Mouse (Mus musculus) limb, embryonic 14.5 days (tissue): ENCODE data around the gene Chad. TPM values are rescaled to one million over a fixed set of nuclear protein-coding genes. Genes with fewer than 3 reads are reported as not detected.
A peak's percentile ranks its signal among the peaks of the same experiment; 100 is the strongest.

Source experiments
- ATAC-seq: fragments of 200-750 bp; cut with Nextera tagmentation; 2 replicates; pipeline ENCODE4 v1.8.0; 2017; ENCODE audit warnings: low read depth, moderate number of reproducible peaks, moderate TSS enrichment; ENCODE audit not compliant: low FRiP score
- DNase-seq: peaks from one replicate; pipeline ENCODE4 v3.0.0-alpha.2; 2015; ENCODE audit warnings: low spot score
- H3K27ac ChIP-seq: fragments of 300-500 bp; sonication (generic); replicated peaks from 2 replicates; pipeline ENCODE4 v1.5.1; 2014; ENCODE audit warnings: low read depth, mild to moderate bottlenecking, low read length, moderate library complexity, mixed read lengths
- H3K27me3 ChIP-seq: fragments of 300-500 bp; sonication (generic); 2 replicates; pipeline ENCODE4 v1.6.1; 2014; ENCODE audit warnings: low read length, mixed read lengths; ENCODE audit not compliant: control insufficient read depth, insufficient read depth
- H3K36me3 ChIP-seq: fragments of 300-500 bp; sonication (generic); 2 replicates; pipeline ENCODE4 v1.6.1; 2014; ENCODE audit warnings: mild to moderate bottlenecking, low read length, moderate library complexity, mixed read lengths; ENCODE audit not compliant: control insufficient read depth, insufficient read depth
- H3K4me1 ChIP-seq: fragments of 300-500 bp; sonication (generic); 2 replicates; pipeline ENCODE4 v1.6.1; 2014; ENCODE audit warnings: antibody characterized with exemption, low read length, mixed read lengths; ENCODE audit not compliant: control insufficient read depth, insufficient read depth
- H3K4me2 ChIP-seq: fragments of 300-500 bp; sonication (generic); replicated peaks from 2 replicates; pipeline ENCODE4 v1.6.1; 2014; ENCODE audit warnings: low read depth, mild to moderate bottlenecking, low read length, moderate library complexity; ENCODE audit not compliant: severe bottlenecking
- H3K4me3 ChIP-seq: fragments of 300-500 bp; sonication (generic); replicated peaks from 2 replicates; pipeline ENCODE4 v1.5.1; 2014; ENCODE audit warnings: low read length
- H3K9ac ChIP-seq: fragments of 300-500 bp; sonication (generic); 2 replicates; pipeline ENCODE4 v1.6.1; 2014; ENCODE audit warnings: mild to moderate bottlenecking, low read depth, low read length, moderate library complexity; ENCODE audit not compliant: severe bottlenecking
- H3K9me3 ChIP-seq: fragments of 300-500 bp; sonication (generic); 2 replicates; pipeline ENCODE4 v1.6.1; 2016; ENCODE audit warnings: low read length; ENCODE audit not compliant: control insufficient read depth
- POLR2A ChIP-seq: fragments of 200-500 bp; IDR thresholded peaks from 2 replicates; pipeline ENCODE4 v1.8.0; 2012; ENCODE audit warnings: inconsistent platforms, mild to moderate bottlenecking, moderate library complexity, borderline replicate concordance; ENCODE audit not compliant: insufficient read depth, insufficient read length; ENCODE audit errors: extremely low read depth
- WGBS: fragments of 180-500 bp; shearing (Covaris S2); extraction: QIAGEN DNeasy Blood & Tissue Kit; methylation state at CpG from one replicate; pipeline ENCODE4 v1.1.7; 2014; 5-methylcytosine and 5-hydroxymethylcytosine counted together
- polyA plus RNA-seq, 2 experiments: library from polyadenylated mRNA; depleted of rRNA in 1 of 2; stranded (reverse) in 1 of 2; unstranded in 1 of 2; fragments of >200 nt; fragmentation: Nextera tagmentation in 1 of 2; extraction: Ambion mirVana in 1 of 2; gene quantifications; 2 replicates each; pipeline versions ENCODE4 v1.2.1 to v1.2.3; 2012 to 2014

The Chad gene
- polyA plus RNA-seq (2012; rRNA removed) (29.5 and 47.5 TPM in 2 replicates), polyA plus RNA-seq (2014; fragmentation: Nextera tagmentation; extraction: Ambion mirVana) (17.0 and 18.2 TPM in 2 replicates)

- peak; percentile 41; the same call in 1 of the 2 replicates for ATAC-seq
- H3K9ac ChIP-seq: peak within 1 kb of the TSS; percentile 38
- WGBS: 5% methylated on average over 35 of the region's 35 CpGs
- H3K4me3 ChIP-seq: peak within 1 kb of the TSS; percentile 29
- peaks cover 14% of the 10 kb centered on the region; the same call in 1 of the 2 replicates for H3K36me3 ChIP-seq
- peaks cover 15% of the 10 kb centered on the region; the same call in 1 of the 2 replicates for H3K27me3 ChIP-seq
- peak within 1 kb of the TSS; percentile 50 for H3K27ac ChIP-seq
- peaks cover 13% of the 10 kb centered on the region; the same call in 1 of the 2 replicates for H3K4me1 ChIP-seq
- no peak for TF ChIP-seq POLR2A
- H3K9me3 ChIP-seq: no peaks in the 10 kb centered on the region
- H3K4me2 ChIP-seq: peak within 1 kb of the TSS; percentile 47
- DNase-seq: peak; percentile 34
Measured at GRCm38 (mm10) chr11:94564437-94565150, at the start of gene Chad. TSS of gene Chad (plus strand) at chr11:94565047.

GRCm38 (mm10) chr11:94521219-94521843 lies 43.5 kb upstream of the Chad start, which contains the start of gene Mycbpap:
TSS of gene Mycbpap (minus strand) at chr11:94521742.
- H3K36me3 ChIP-seq: no peaks in the 10 kb centered on the region
- ATAC-seq: peak; percentile 80
- 1% methylated on average over 42 of the region's 42 CpGs for WGBS

GRCm38 (mm10) chr11:94526171-94526879 lies 38.5 kb upstream of the Chad start:
- Histone ChIP-seq H3K4me1 (peaks cover 6% of the 10 kb centered on the region; the same call in 1 of the 2 replicates), H3K9me3 (no peaks in the 10 kb centered on the region), H3K27ac (0 out of 2 replicates have a peak overlapping the region, but pooled peaks have one; percentile 39), H3K27me3 (no peaks in the 10 kb centered on the region), H3K36me3 (no peaks in the 10 kb centered on the region), H3K4me2 (no peak overlapping the region), H3K4me3 (no peak overlapping the region), H3K9ac (no peak overlapping the region)
- TF ChIP-seq POLR2A: no peak
- WGBS: 24% methylated on average over 9 of the region's 9 CpGs
- DNase-seq: peak; percentile 46
- ATAC-seq: peak; percentile 53

More at GRCm38 (mm10) chr11:94521219-94521843, 43.5 kb upstream of the Chad start, which contains the start of gene Mycbpap:
- no peaks in the 10 kb centered on the region for H3K9me3 ChIP-seq
- no peaks in the 10 kb centered on the region for H3K27me3 ChIP-seq
- H3K9ac ChIP-seq: peak within 1 kb of the TSS; percentile 65
- peak within 1 kb of the TSS; percentile 94 for H3K4me2 ChIP-seq
- no peak for TF ChIP-seq POLR2A
- H3K4me1 ChIP-seq: peaks cover 9% of the 10 kb centered on the region; the same call in 1 of the 2 replicates
- DNase-seq: peak; percentile 23
- H3K4me3 ChIP-seq: peak within 1 kb of the TSS; percentile 49
- no peak within 1 kb of the TSS for H3K27ac ChIP-seq

- H3K4me2 ChIP-seq: no peak overlapping the region
- no peak overlapping the region for H3K9ac ChIP-seq
- no peaks in the 10 kb centered on the region for H3K36me3 ChIP-seq
- WGBS: 40% methylated on average over 3 of the region's 3 CpGs
- TF ChIP-seq POLR2A: no peak
- H3K27ac ChIP-seq: no peak overlapping the region
- DNase-seq: no peak
- H3K9me3 ChIP-seq: no peaks in the 10 kb centered on the region
- no peak for ATAC-seq
- H3K4me3 ChIP-seq: no peak overlapping the region
- H3K4me1 ChIP-seq: peaks cover 6% of the 10 kb centered on the region; the same call in 1 of the 2 replicates
- H3K27me3 ChIP-seq: no peaks in the 10 kb centered on the region
Measured at GRCm38 (mm10) chr11:94528879-94529278, 36.0 kb upstream of the Chad start.

GRCm38 (mm10) chr11:94533171-94533570 lies 31.7 kb upstream of the Chad start:
- H3K4me2 ChIP-seq: no peak overlapping the region
- no peak for ATAC-seq
- no peak for TF ChIP-seq POLR2A
- no peak overlapping the region for H3K4me3 ChIP-seq
- no peaks in the 10 kb centered on the region for H3K27me3 ChIP-seq
- no peak for DNase-seq
- no peaks in the 10 kb centered on the region for H3K4me1 ChIP-seq
- H3K27ac ChIP-seq: no peak overlapping the region
- no peaks in the 10 kb centered on the region for H3K9me3 ChIP-seq
- no peak overlapping the region for H3K9ac ChIP-seq
- 80% methylated on average over 8 of the region's 8 CpGs for WGBS
- H3K36me3 ChIP-seq: no peaks in the 10 kb centered on the region
